Mouse (Mus musculus) hematopoietic multipotent progenitor cell, adult 10-12 weeks (in vitro differentiated cells): ENCODE measurements around the gene Rnf24. TPM values are rescaled to one million over a fixed set of nuclear protein-coding genes. Genes with fewer than 3 reads are reported as not detected.

Experiments used
- polyA plus RNA-seq: library from polyadenylated mRNA; stranded (reverse); fragments of >175 nt; gene quantifications from 2 replicates; pipeline ENCODE4 v1.2.3, GENCODE M21; 2012; ENCODE audit warnings: low replicate concordance

Gene Rnf24
- 1.8 and 3.1 TPM in 2 replicates for polyA plus RNA-seq

GRCm38 (mm10) chr2:131352747-131353563 is at the start of gene Rnf24:
Rnf24 (minus strand) TSS chr2:131352892.

GRCm38 (mm10) chr2:131262213-131262672 is 90.4 kb downstream of the Rnf24 start, which contains the start of gene Pank2:
Pank2 (plus strand) TSS chr2:131262495.

Other genes starting within 250 kb of the Rnf24 start
- gene Hspa12b, start 225.6 kb downstream of the Rnf24 start, polyA plus RNA-seq = 0.31 and 0.95 TPM in 2 replicates
- gene Gm11037, start 219.4 kb downstream of the Rnf24 start, polyA plus RNA-seq = not detected in 2 replicates
- 38.0 and 88.3 TPM in 2 replicates for gene 1700037H04Rik, start 192.8 kb downstream of the Rnf24 start, polyA plus RNA-seq
- gene Cenpb, start 172.8 kb downstream of the Rnf24 start, polyA plus RNA-seq = 99.7 and 157 TPM in 2 replicates
- gene Cdc25b, start 165.9 kb downstream of the Rnf24 start, polyA plus RNA-seq = 29.4 and 62.3 TPM in 2 replicates
- 1.3 and 1.8 TPM in 2 replicates for gene Spef1, start 165.6 kb downstream of the Rnf24 start, polyA plus RNA-seq
- gene Ap5s1, start 145.8 kb downstream of the Rnf24 start, polyA plus RNA-seq = 1.7 and 23.3 TPM in 2 replicates
- gene Mavs, start 118.8 kb downstream of the Rnf24 start, polyA plus RNA-seq = 7.7 and 16.5 TPM in 2 replicates
- gene Pank2, start 90.4 kb downstream of the Rnf24 start, polyA plus RNA-seq = 16.0 and 21.6 TPM in 2 replicates
- 38.3 and 97.7 TPM in 2 replicates for gene Smox, start 138.6 kb upstream of the Rnf24 start, polyA plus RNA-seq
- not detected in 2 replicates for gene Adra1d, start 209.4 kb upstream of the Rnf24 start, polyA plus RNA-seq